In genomic region chr4:85838031-85838430, GRCm38 (mm10) we compare ENCODE assay signal across 23 mouse cellular contexts.
DNase-seq lines count a peak whose midpoint lies in the region; ATAC-seq lines count a peak whose summit lies in the region.
"Had no signal": no experiment of that assay in that cellular context is flagged by ENCODE, and none has a peak within 500 bp of the region (broad histone marks: within the 10 kb centered on the region; RNA-seq: fewer than 3 reads in every experiment).

No protein-coding gene starts in this region.

- DNase-seq in hindbrain, embryonic 14.5 days (ENCODE audit: low spot score) = no peak
- no peak for DNase-seq in right cerebral cortex, postnatal 4 days
- DNase-seq in gastrocnemius, postnatal 4 days (ENCODE audit: low spot score in 2 of 2) = no peak
- DNase-seq: adrenal gland, postnatal 25 days; B cell, adult 2 months; gastrocnemius, adult 2 months; gastrocnemius, postnatal 36 days; heart, adult 2 months; heart, postnatal 10 days; kidney, adult 18-20 months; kidney, postnatal 25 days; lung, postnatal 14 days; thymus, postnatal 4 days had no signal

- H3K36me3 ChIP-seq in hindbrain, embryonic 14.5 days (replicated peaks; ENCODE audit: control insufficient read depth, insufficient read depth) = no peaks in the 10 kb centered on the region
- H3K36me3 ChIP-seq in hindbrain, embryonic 13.5 days = no peaks in the 10 kb centered on the region
- H3K36me3 ChIP-seq in embryonic facial prominence, embryonic 12.5 days = no peaks in the 10 kb centered on the region
- no peaks in the 10 kb centered on the region for H3K36me3 ChIP-seq in embryonic facial prominence, embryonic 15.5 days
- H3K36me3 ChIP-seq in limb, embryonic 15.5 days = no peaks in the 10 kb centered on the region
- H3K36me3 ChIP-seq: heart, embryonic 13.5 days; kidney, embryonic 15.5 days; liver, embryonic 15.5 days; midbrain, embryonic 12.5 days had no signal

- no peak overlapping the region for H3K4me3 ChIP-seq in hindbrain, embryonic 14.5 days (replicated peaks; ENCODE audit: low read length)
- no peak overlapping the region for H3K4me3 ChIP-seq in hindbrain, embryonic 13.5 days
- no peak overlapping the region for H3K4me3 ChIP-seq in embryonic facial prominence, embryonic 12.5 days
- no peak overlapping the region for H3K4me3 ChIP-seq in embryonic facial prominence, embryonic 15.5 days (replicated peaks)
- no peak overlapping the region for H3K4me3 ChIP-seq in limb, embryonic 15.5 days
- H3K4me3 ChIP-seq: gastrocnemius, adult 2 months; heart, adult 2 months; heart, embryonic 13.5 days; kidney, embryonic 15.5 days; liver, embryonic 15.5 days; midbrain, embryonic 12.5 days had no signal

- no peaks in the 10 kb centered on the region for H3K27me3 ChIP-seq in hindbrain, embryonic 14.5 days (ENCODE audit: control insufficient read depth, insufficient read depth, low read length)
- H3K27me3 ChIP-seq in hindbrain, embryonic 13.5 days = no peaks in the 10 kb centered on the region
- H3K27me3 ChIP-seq in embryonic facial prominence, embryonic 12.5 days = no peaks in the 10 kb centered on the region
- H3K27me3 ChIP-seq in embryonic facial prominence, embryonic 15.5 days = no peaks in the 10 kb centered on the region
- no peaks in the 10 kb centered on the region for H3K27me3 ChIP-seq in limb, embryonic 15.5 days
- H3K27me3 ChIP-seq: heart, embryonic 13.5 days; kidney, embryonic 15.5 days; liver, embryonic 15.5 days; midbrain, embryonic 12.5 days had no signal

- WGBS in hindbrain, embryonic 14.5 days = 73% methylated on average over 5 of the region's 5 CpGs
- WGBS in hindbrain, embryonic 13.5 days = 75% methylated on average over 5 of the region's 5 CpGs
- 25% methylated on average over 5 of the region's 5 CpGs for WGBS in embryonic facial prominence, embryonic 12.5 days
- WGBS in embryonic facial prominence, embryonic 15.5 days = 26% methylated on average over 5 of the region's 5 CpGs
- WGBS in limb, embryonic 15.5 days = 25% methylated on average over 5 of the region's 5 CpGs

- peaks cover 5% of the 10 kb centered on the region; the same call in 1 of the 2 replicates for H3K4me1 ChIP-seq in hindbrain, embryonic 14.5 days (replicated peaks; ENCODE audit: control insufficient read depth, insufficient read depth, low read length)
- peaks cover 17% of the 10 kb centered on the region for H3K4me1 ChIP-seq in hindbrain, embryonic 13.5 days (replicated peaks)
- peaks cover 20% of the 10 kb centered on the region for H3K4me1 ChIP-seq in embryonic facial prominence, embryonic 12.5 days
- H3K4me1 ChIP-seq in embryonic facial prominence, embryonic 15.5 days = peaks cover 27% of the 10 kb centered on the region
- peaks cover 29% of the 10 kb centered on the region for H3K4me1 ChIP-seq in limb, embryonic 15.5 days
- H3K4me1 ChIP-seq: liver, embryonic 15.5 days had no signal

- no peaks in the 10 kb centered on the region for H3K9me3 ChIP-seq in hindbrain, embryonic 14.5 days (ENCODE audit: control insufficient read depth, low read length)
- H3K9me3 ChIP-seq in hindbrain, embryonic 13.5 days = no peaks in the 10 kb centered on the region
- H3K9me3 ChIP-seq in embryonic facial prominence, embryonic 12.5 days = no peaks in the 10 kb centered on the region
- no peaks in the 10 kb centered on the region for H3K9me3 ChIP-seq in embryonic facial prominence, embryonic 15.5 days (replicated peaks)
- no peaks in the 10 kb centered on the region for H3K9me3 ChIP-seq in limb, embryonic 15.5 days
- H3K9me3 ChIP-seq: heart, embryonic 13.5 days; kidney, embryonic 15.5 days; liver, embryonic 15.5 days; midbrain, embryonic 12.5 days had no signal

- no peak overlapping the region for H3K4me2 ChIP-seq in hindbrain, embryonic 14.5 days (replicated peaks)
- no peak overlapping the region for H3K4me2 ChIP-seq in hindbrain, embryonic 13.5 days
- H3K4me2 ChIP-seq in embryonic facial prominence, embryonic 12.5 days (replicated peaks) = no peak overlapping the region
- H3K4me2 ChIP-seq in embryonic facial prominence, embryonic 15.5 days (replicated peaks) = no peak overlapping the region
- peak overlapping the region; percentile 2; the same call in 1 of the 2 replicates for H3K4me2 ChIP-seq in limb, embryonic 15.5 days
- H3K4me2 ChIP-seq: heart, embryonic 13.5 days; kidney, embryonic 15.5 days; liver, embryonic 15.5 days; lung, embryonic 14.5 days; midbrain, embryonic 12.5 days had no signal

- H3K27ac ChIP-seq in hindbrain, embryonic 14.5 days = peak overlapping the region; percentile 59; the same call in 1 of the 2 replicates
- H3K27ac ChIP-seq in hindbrain, embryonic 13.5 days = no peak overlapping the region
- peak overlapping the region; percentile 65; the same call in 1 of the 2 replicates for H3K27ac ChIP-seq in embryonic facial prominence, embryonic 12.5 days
- H3K27ac ChIP-seq in embryonic facial prominence, embryonic 15.5 days (replicated peaks) = peak overlapping the region; percentile 78; the same call in 1 of the 2 replicates
- H3K27ac ChIP-seq in limb, embryonic 15.5 days = peak overlapping the region; percentile 82
- H3K27ac ChIP-seq: gastrocnemius, adult 2 months; heart, adult 2 months; kidney, embryonic 15.5 days; liver, embryonic 15.5 days; midbrain, embryonic 12.5 days had no signal

- ATAC-seq in hindbrain, embryonic 14.5 days (ENCODE audit: low FRiP score) = no peak
- no peak for ATAC-seq in hindbrain, embryonic 13.5 days (ENCODE audit: low FRiP score)
- ATAC-seq in embryonic facial prominence, embryonic 12.5 days (ENCODE audit: insufficient number of reproducible peaks, insufficient read depth, low FRiP score, low TSS enrichment) = no peak
- no peak for ATAC-seq in embryonic facial prominence, embryonic 15.5 days (ENCODE audit: insufficient number of reproducible peaks, low FRiP score, low TSS enrichment, low read depth)
- ATAC-seq in limb, embryonic 15.5 days (ENCODE audit: insufficient number of reproducible peaks, low FRiP score, low TSS enrichment, low read depth) = peak; percentile 7; the same call in 1 of the 2 replicates
- ATAC-seq: inflammation-experienced regulatory T-cells, adult 6 months had no signal

- no peak overlapping the region for H3K9ac ChIP-seq in hindbrain, embryonic 14.5 days
- H3K9ac ChIP-seq in hindbrain, embryonic 13.5 days = no peak overlapping the region
- no peak overlapping the region for H3K9ac ChIP-seq in embryonic facial prominence, embryonic 12.5 days
- H3K9ac ChIP-seq in embryonic facial prominence, embryonic 15.5 days = no peak overlapping the region
- no peak overlapping the region for H3K9ac ChIP-seq in limb, embryonic 15.5 days
- H3K9ac ChIP-seq: heart, embryonic 13.5 days; kidney, embryonic 15.5 days; liver, embryonic 15.5 days; lung, embryonic 14.5 days; midbrain, embryonic 12.5 days had no signal
